Mouse (Mus musculus): ENCODE data around the gene Tk1.

DNA sequence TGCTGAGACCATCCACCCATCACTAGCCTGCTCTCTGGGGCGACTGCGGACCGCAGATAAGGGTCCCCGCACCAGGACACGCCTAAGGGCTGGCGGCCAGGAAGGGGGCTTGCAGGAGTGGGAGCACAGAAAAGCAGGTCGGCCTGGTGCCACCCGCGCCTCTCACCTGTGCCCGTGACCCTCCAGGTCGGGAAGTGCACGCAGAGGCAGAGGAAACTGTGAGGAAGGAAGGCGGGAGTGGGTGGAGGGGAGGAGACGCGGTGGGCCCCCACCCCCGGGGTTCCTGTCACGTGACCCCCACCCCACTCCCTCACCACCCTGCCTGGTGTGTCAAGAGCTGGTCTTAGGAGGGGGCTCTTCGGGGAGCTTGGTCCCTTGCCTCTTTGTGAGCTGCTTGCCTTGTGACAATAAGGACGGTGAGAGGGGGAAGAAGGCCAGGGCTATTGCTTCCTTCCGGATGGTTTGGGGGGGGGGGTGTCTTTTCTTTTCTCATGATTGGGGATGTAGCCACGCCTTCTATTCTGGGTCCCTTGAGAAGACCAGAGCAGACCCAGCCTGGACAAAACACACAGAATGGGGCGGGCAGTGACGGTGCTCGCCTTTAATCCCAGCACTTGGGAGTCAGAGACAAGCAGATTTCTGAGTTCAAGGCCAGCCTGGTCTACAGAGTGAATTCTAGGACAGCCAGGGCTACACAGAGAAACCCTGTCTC lies 43.7 kb downstream of the Tk1 start, which contains the start of the genes Tmc8 and Tmc6:
- TF ChIP-seq CTCF (IDR thresholded peaks at IDR 0.05; ENCODE audit: control insufficient read depth, insufficient read depth, insufficient read length): no peak
- no peak for TF ChIP-seq MYOD1 (IDR thresholded peaks at IDR 0.05; ENCODE audit: control insufficient read depth, insufficient read length, low read depth)
- no peak for TF ChIP-seq MAX (IDR thresholded peaks at IDR 0.05)
- TF ChIP-seq MYOG (IDR thresholded peaks at IDR 0.05; ENCODE audit: control insufficient read depth, extremely low read depth, insufficient read length): no peak
- TF ChIP-seq USF1 (IDR thresholded peaks at IDR 0.05; ENCODE audit: low read depth): no peak
- TF ChIP-seq CEBPB (IDR thresholded peaks at IDR 0.05; ENCODE audit: low read depth): no peak
